Mouse (Mus musculus) CD4-positive, CD25-positive, alpha-beta regulatory T cell, adult 2 months (primary cell): ENCODE results near the gene A630095E13Rik.
"Not testable (repeated sequence)": the region's sequence is repeated elsewhere in the genome, so short reads cannot be mapped to it uniquely, and the experiment has no call there.

Experiments used
- DNase-seq: peaks from one replicate; pipeline ENCODE4 v3.0.0-alpha.2; 2012; ENCODE audit warnings: low read depth, low spot score

The A630095E13Rik gene

GRCm38 (mm10) chr9:36643276-36643675 lies at the start of gene A630095E13Rik:
Gene A630095E13Rik (minus strand): TSS chr9:36643376.
- not testable (repeated sequence) for DNase-seq

- DNase-seq, result no peak
These were observed 49.7 kb upstream of the A630095E13Rik start, which contains the start of gene Acrv1 for GRCm38 (mm10) chr9:36692920-36693319. Gene Acrv1 (plus strand): TSS chr9:36693220.

- DNase-seq, result no peak
These were observed 44.2 kb upstream of the A630095E13Rik start for GRCm38 (mm10) chr9:36687329-36687728.

- DNase-seq, result no peak
These were observed 38.2 kb upstream of the A630095E13Rik start for GRCm38 (mm10) chr9:36681424-36681823.
